Mouse (Mus musculus): Measurements from ENCODE around the gene Apoa4. TPM values are rescaled to one million over a fixed set of nuclear protein-coding genes. Genes with fewer than 3 reads are reported as not detected.
A peak's percentile ranks its signal among the peaks of the same experiment; 100 is the strongest.

The Apoa4 gene
- polyA plus RNA-seq, 1 experiment from 2014 or later = 12.3 TPM

- Histone ChIP-seq H3K9ac (ENCODE audit: low read length) (no peak overlapping the region), H3K4me2 (ENCODE audit: low read length) (no peak overlapping the region), H3K36me3 (ENCODE audit: control insufficient read depth, insufficient read depth, low read length) (no peaks in the 10 kb centered on the region), H3K4me3 (ENCODE audit: low read depth, low read length) (no peak overlapping the region), H3K27ac (ENCODE audit: low read depth) (no peak overlapping the region), H3K27me3 (replicated peaks; ENCODE audit: control insufficient read depth, insufficient read depth, low read length) (no peaks in the 10 kb centered on the region), H3K9me3 (ENCODE audit: control insufficient read depth, low read length) (no peaks in the 10 kb centered on the region), H3K4me1 (replicated peaks; ENCODE audit: control insufficient read depth, insufficient read depth, low read length) (no peaks in the 10 kb centered on the region)
- 76% methylated on average over 10 of the region's 10 CpGs for WGBS
- DNase-seq (ENCODE audit: low spot score) = no peak
- no peak for ATAC-seq (replicated peaks; ENCODE audit: low FRiP score, low TSS enrichment, low read depth)
Measured at GRCm38 (mm10) chr9:46256658-46257385, 16.3 kb downstream of the Apoa4 start.

GRCm38 (mm10) chr9:46257546-46257945, 17.1 kb downstream of the Apoa4 start:
- DNase-seq (ENCODE audit: low spot score) (no peak), ATAC-seq (replicated peaks; ENCODE audit: low FRiP score, low TSS enrichment, low read depth) (no peak)
- 83% methylated on average over 3 of the region's 3 CpGs for WGBS
- no peak overlapping the region for H3K4me3 ChIP-seq (ENCODE audit: low read depth, low read length)
- no peak overlapping the region for H3K27ac ChIP-seq (ENCODE audit: low read depth)
- H3K4me1 ChIP-seq (replicated peaks; ENCODE audit: control insufficient read depth, insufficient read depth, low read length) = no peaks in the 10 kb centered on the region
- H3K36me3 ChIP-seq (ENCODE audit: control insufficient read depth, insufficient read depth, low read length) = no peaks in the 10 kb centered on the region
- no peaks in the 10 kb centered on the region for H3K27me3 ChIP-seq (replicated peaks; ENCODE audit: control insufficient read depth, insufficient read depth, low read length)
- no peaks in the 10 kb centered on the region for H3K9me3 ChIP-seq (ENCODE audit: control insufficient read depth, low read length)
- H3K9ac ChIP-seq (ENCODE audit: low read length) = no peak overlapping the region
- no peak overlapping the region for H3K4me2 ChIP-seq (ENCODE audit: low read length)

- no peak for ATAC-seq (replicated peaks; ENCODE audit: low FRiP score, low TSS enrichment, low read depth)
- H3K36me3 ChIP-seq (ENCODE audit: control insufficient read depth, insufficient read depth, low read length) = no peaks in the 10 kb centered on the region
- WGBS = 87% methylated on average over 6 of the region's 6 CpGs
Measured at GRCm38 (mm10) chr9:46259111-46259510, 18.6 kb downstream of the Apoa4 start.

GRCm38 (mm10) chr9:46261131-46261530, 20.6 kb downstream of the Apoa4 start:
- Histone ChIP-seq H3K9me3 (ENCODE audit: control insufficient read depth, low read length) (no peaks in the 10 kb centered on the region), H3K4me2 (ENCODE audit: low read length) (no peak overlapping the region), H3K4me3 (ENCODE audit: low read depth, low read length) (no peak overlapping the region), H3K36me3 (ENCODE audit: control insufficient read depth, insufficient read depth, low read length) (no peaks in the 10 kb centered on the region), H3K27ac (ENCODE audit: low read depth) (no peak overlapping the region), H3K4me1 (replicated peaks; ENCODE audit: control insufficient read depth, insufficient read depth, low read length) (no peaks in the 10 kb centered on the region), H3K9ac (ENCODE audit: low read length) (no peak overlapping the region), H3K27me3 (replicated peaks; ENCODE audit: control insufficient read depth, insufficient read depth, low read length) (no peaks in the 10 kb centered on the region)
- WGBS = 80% methylated on average over 7 of the region's 7 CpGs
- ATAC-seq (replicated peaks; ENCODE audit: low FRiP score, low TSS enrichment, low read depth) (no peak), DNase-seq (ENCODE audit: low spot score) (no peak)

More at GRCm38 (mm10) chr9:46259111-46259510, 18.6 kb downstream of the Apoa4 start:
- Histone ChIP-seq H3K4me3 (ENCODE audit: low read depth, low read length) (no peak overlapping the region), H3K9me3 (ENCODE audit: control insufficient read depth, low read length) (no peaks in the 10 kb centered on the region), H3K27ac (ENCODE audit: low read depth) (no peak overlapping the region), H3K27me3 (replicated peaks; ENCODE audit: control insufficient read depth, insufficient read depth, low read length) (no peaks in the 10 kb centered on the region), H3K4me1 (replicated peaks; ENCODE audit: control insufficient read depth, insufficient read depth, low read length) (no peaks in the 10 kb centered on the region), H3K9ac (ENCODE audit: low read length) (no peak overlapping the region), H3K4me2 (ENCODE audit: low read length) (no peak overlapping the region)
- no peak for DNase-seq (ENCODE audit: low spot score)

- no peaks in the 10 kb centered on the region for H3K9me3 ChIP-seq (ENCODE audit: control insufficient read depth, low read length)
- no peaks in the 10 kb centered on the region for H3K36me3 ChIP-seq (ENCODE audit: control insufficient read depth, insufficient read depth, low read length)
- H3K4me1 ChIP-seq (replicated peaks; ENCODE audit: control insufficient read depth, insufficient read depth, low read length) = no peaks in the 10 kb centered on the region
- H3K4me3 ChIP-seq (ENCODE audit: low read depth, low read length) = no peak within 1 kb of the TSS
- DNase-seq (ENCODE audit: low spot score) (no peak), ATAC-seq (replicated peaks; ENCODE audit: low FRiP score, low TSS enrichment, low read depth) (no peak)
- no peak within 1 kb of the TSS for H3K27ac ChIP-seq (ENCODE audit: low read depth)
- H3K27me3 ChIP-seq (replicated peaks; ENCODE audit: control insufficient read depth, insufficient read depth, low read length) = peaks cover 10% of the 10 kb centered on the region; the same call in 1 of the 2 replicates
- WGBS = 35% methylated on average over 7 of the region's 7 CpGs
- no peak within 1 kb of the TSS for H3K9ac ChIP-seq (ENCODE audit: low read length)
- no peak within 1 kb of the TSS for H3K4me2 ChIP-seq (ENCODE audit: low read length)
Measured at GRCm38 (mm10) chr9:46268343-46268873, 27.9 kb downstream of the Apoa4 start, which contains the start of gene Apoa5. Gene Apoa5, plus strand, starts transcription at chr9:46268633.

- 89% methylated on average over 5 of the region's 5 CpGs for WGBS
- DNase-seq (ENCODE audit: low spot score) (no peak), ATAC-seq (replicated peaks; ENCODE audit: low FRiP score, low TSS enrichment, low read depth) (no peak)
- no peak overlapping the region for H3K9ac ChIP-seq (ENCODE audit: low read length)
- no peak overlapping the region for H3K4me3 ChIP-seq (ENCODE audit: low read depth, low read length)
- H3K4me1 ChIP-seq (replicated peaks; ENCODE audit: control insufficient read depth, insufficient read depth, low read length) = peaks cover 5% of the 10 kb centered on the region; the same call in 1 of the 2 replicates
- no peak overlapping the region for H3K27ac ChIP-seq (ENCODE audit: low read depth)
- H3K9me3 ChIP-seq (ENCODE audit: control insufficient read depth, low read length) = no peaks in the 10 kb centered on the region
- no peak overlapping the region for H3K4me2 ChIP-seq (ENCODE audit: low read length)
- H3K36me3 ChIP-seq (ENCODE audit: control insufficient read depth, insufficient read depth, low read length) = no peaks in the 10 kb centered on the region
- peaks cover 10% of the 10 kb centered on the region; the same call in 1 of the 2 replicates for H3K27me3 ChIP-seq (replicated peaks; ENCODE audit: control insufficient read depth, insufficient read depth, low read length)
Measured at GRCm38 (mm10) chr9:46269125-46269524, 28.6 kb downstream of the Apoa4 start.

GRCm38 (mm10) chr9:46270782-46271181, 30.3 kb downstream of the Apoa4 start:
- peaks cover 5% of the 10 kb centered on the region; the same call in 1 of the 2 replicates for H3K4me1 ChIP-seq (replicated peaks; ENCODE audit: control insufficient read depth, insufficient read depth, low read length)
- H3K4me3 ChIP-seq (ENCODE audit: low read depth, low read length) = no peak overlapping the region
- no peak overlapping the region for H3K9ac ChIP-seq (ENCODE audit: low read length)
- H3K4me2 ChIP-seq (ENCODE audit: low read length) = no peak overlapping the region
- no peak for DNase-seq (ENCODE audit: low spot score)
- no peaks in the 10 kb centered on the region for H3K9me3 ChIP-seq (ENCODE audit: control insufficient read depth, low read length)
- ATAC-seq (replicated peaks; ENCODE audit: low FRiP score, low TSS enrichment, low read depth) = no peak
- 89% methylated on average over 4 of the region's 4 CpGs for WGBS
- no peak overlapping the region for H3K27ac ChIP-seq (ENCODE audit: low read depth)
- H3K36me3 ChIP-seq (ENCODE audit: control insufficient read depth, insufficient read depth, low read length) = peaks cover 16% of the 10 kb centered on the region
- peaks cover 10% of the 10 kb centered on the region; the same call in 1 of the 2 replicates for H3K27me3 ChIP-seq (replicated peaks; ENCODE audit: control insufficient read depth, insufficient read depth, low read length)

- Histone ChIP-seq H3K4me2 (ENCODE audit: low read length) (no peak overlapping the region), H3K27me3 (replicated peaks; ENCODE audit: control insufficient read depth, insufficient read depth, low read length) (peaks cover 10% of the 10 kb centered on the region; the same call in 1 of the 2 replicates), H3K4me1 (replicated peaks; ENCODE audit: control insufficient read depth, insufficient read depth, low read length) (peaks cover 5% of the 10 kb centered on the region; the same call in 1 of the 2 replicates), H3K9me3 (ENCODE audit: control insufficient read depth, low read length) (no peaks in the 10 kb centered on the region), H3K4me3 (ENCODE audit: low read depth, low read length) (0 out of 2 replicates have a peak overlapping the region, but pooled peaks have one; percentile 61), H3K36me3 (ENCODE audit: control insufficient read depth, insufficient read depth, low read length) (peaks cover 29% of the 10 kb centered on the region), H3K9ac (ENCODE audit: low read length) (no peak overlapping the region), H3K27ac (ENCODE audit: low read depth) (no peak overlapping the region)
- WGBS = 79% methylated on average over 9 of the region's 9 CpGs
- DNase-seq (ENCODE audit: low spot score) (no peak), ATAC-seq (replicated peaks; ENCODE audit: low FRiP score, low TSS enrichment, low read depth) (no peak)
Measured at GRCm38 (mm10) chr9:46272070-46272469, 31.6 kb downstream of the Apoa4 start.
